Mouse (Mus musculus) spleen, adult 2 months (tissue): ENCODE measurements around the gene Dlgap3. TPM values are rescaled to one million over a fixed set of nuclear protein-coding genes. Genes with fewer than 3 reads are reported as not detected.

ENCODE experiments used
- DNase-seq, 2 experiments: peaks; one replicate each; pipeline versions ENCODE4 v3.0.0 to v3.0.0-alpha.2; 2012 to 2021; ENCODE audit warnings: low spot score in 2 of 2, low read depth in 1 of 2
- H3K27ac ChIP-seq: fragments of 200-500 bp; 2 replicates; pipeline ENCODE4 v1.5.1; 2012; ENCODE audit warnings: low read length, inconsistent platforms; ENCODE audit not compliant: insufficient read depth
- H3K27me3 ChIP-seq: fragments of 200-500 bp; 2 replicates; pipeline ENCODE4 v1.6.1; 2012; ENCODE audit warnings: mild to moderate bottlenecking, moderate library complexity, low read length, inconsistent platforms; ENCODE audit not compliant: control insufficient read depth, insufficient read depth
- H3K36me3 ChIP-seq: fragments of 200-500 bp; 2 replicates; pipeline ENCODE4 v1.6.1; 2012; ENCODE audit warnings: mild to moderate bottlenecking, low read length, inconsistent platforms; ENCODE audit not compliant: control insufficient read depth, insufficient read depth
- H3K4me1 ChIP-seq: fragments of 200-500 bp; 2 replicates; pipeline ENCODE4 v1.6.1; 2011; ENCODE audit warnings: inconsistent platforms; ENCODE audit not compliant: control insufficient read depth, insufficient read depth, insufficient read length
- H3K4me3 ChIP-seq: fragments of 200-500 bp; 2 replicates; pipeline ENCODE4 v1.5.1; 2011; ENCODE audit warnings: mild to moderate bottlenecking, inconsistent platforms; ENCODE audit not compliant: insufficient read depth, insufficient read length; ENCODE audit errors: extremely low read depth
- CTCF ChIP-seq: fragments of 200-500 bp; IDR thresholded peaks from 2 replicates; pipeline ENCODE4 v1.5.1; 2011; ENCODE audit warnings: mild to moderate bottlenecking, inconsistent platforms; ENCODE audit not compliant: insufficient read depth, insufficient read length, insufficient replicate concordance; ENCODE audit errors: extremely low read depth
- POLR2A ChIP-seq: fragments of 200-500 bp; IDR thresholded peaks from 2 replicates; pipeline ENCODE4 v1.6.1; 2011; ENCODE audit warnings: low read depth, low read length, inconsistent platforms
- WGBS: fragments of 180-500 bp; shearing (Covaris S2); methylation state at CpG from one replicate; pipeline ENCODE4 v1.1.7; 2018; 5-methylcytosine and 5-hydroxymethylcytosine counted together
- polyA plus RNA-seq: library from polyadenylated mRNA; depleted of rRNA; stranded (reverse); fragments of >200 nt; gene quantifications from 2 replicates; pipeline ENCODE4 v1.2.3, GENCODE M21; 2012

Gene Dlgap3
- polyA plus RNA-seq, 1 experiment = 0.85 TPM

DNA sequence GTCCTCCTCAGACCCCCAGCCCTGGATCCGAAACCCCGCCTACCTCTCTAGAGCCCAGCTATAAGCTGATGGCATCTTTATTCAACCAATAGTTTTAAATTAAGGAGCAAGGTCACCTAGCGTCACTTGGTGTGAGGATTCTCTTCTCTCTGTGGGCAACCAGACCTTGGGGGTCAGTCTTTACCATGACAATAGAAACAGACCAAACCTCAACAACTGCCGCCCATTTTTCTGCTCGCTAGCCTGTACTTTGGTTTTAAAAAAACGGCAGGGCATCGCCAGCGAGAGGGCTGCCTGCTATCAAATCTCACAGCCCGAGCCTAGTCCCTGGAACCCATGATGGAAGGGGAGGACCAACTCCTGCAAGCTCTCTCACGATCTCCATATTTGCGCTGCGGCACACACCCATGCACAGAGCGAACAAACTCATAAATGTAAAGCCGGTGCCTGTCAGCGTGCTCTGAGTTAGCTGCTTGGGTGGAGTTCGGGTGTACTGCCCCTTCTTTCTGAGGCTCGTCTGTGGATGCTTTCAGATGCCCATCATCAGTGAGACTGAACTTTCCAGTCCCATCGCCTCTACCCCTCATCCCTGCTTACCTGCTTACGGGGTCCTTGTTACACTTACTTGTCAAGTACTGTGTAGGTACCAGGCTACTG is 55.6 kb downstream of the Dlgap3 start:
- Histone ChIP-seq H3K4me3 (no peak overlapping the region), H3K27me3 (peaks cover 4% of the 10 kb centered on the region; the same call in 1 of the 2 replicates), H3K36me3 (no peaks in the 10 kb centered on the region), H3K27ac (no peak overlapping the region), H3K4me1 (no peaks in the 10 kb centered on the region)
- no peak for DNase-seq
- no peak for TF ChIP-seq POLR2A
- TF ChIP-seq CTCF = no peak
- WGBS = 24% methylated on average over 19 of the region's 19 CpGs

DNA sequence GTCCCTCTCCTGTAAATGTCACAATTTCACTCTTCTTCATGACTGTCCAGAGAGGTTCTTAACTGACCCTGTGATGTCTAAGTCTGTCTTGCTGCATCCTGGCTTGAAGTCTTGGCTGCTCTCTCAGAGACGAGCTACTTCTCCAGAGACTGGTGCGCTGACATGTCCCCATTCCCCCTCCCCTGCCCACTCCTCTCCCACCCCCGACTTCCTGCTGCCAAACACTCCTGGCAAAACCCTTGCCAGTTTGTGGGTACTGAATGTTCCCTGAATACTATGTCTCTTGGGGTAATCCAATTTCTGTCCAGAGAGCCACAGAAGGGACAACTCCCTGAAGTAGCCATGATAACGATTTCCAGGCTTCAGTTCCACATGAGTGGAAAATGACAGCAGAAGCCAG is 57.1 kb downstream of the Dlgap3 start:
- WGBS = 45% methylated on average over 4 of the region's 4 CpGs
- TF ChIP-seq CTCF (no peak), POLR2A (no peak)
- no peak overlapping the region for H3K4me3 ChIP-seq
- peaks cover 4% of the 10 kb centered on the region; the same call in 1 of the 2 replicates for H3K27me3 ChIP-seq
- no peak for DNase-seq
- no peak overlapping the region for H3K27ac ChIP-seq
- H3K4me1 ChIP-seq = no peaks in the 10 kb centered on the region
- H3K36me3 ChIP-seq = no peaks in the 10 kb centered on the region

DNA sequence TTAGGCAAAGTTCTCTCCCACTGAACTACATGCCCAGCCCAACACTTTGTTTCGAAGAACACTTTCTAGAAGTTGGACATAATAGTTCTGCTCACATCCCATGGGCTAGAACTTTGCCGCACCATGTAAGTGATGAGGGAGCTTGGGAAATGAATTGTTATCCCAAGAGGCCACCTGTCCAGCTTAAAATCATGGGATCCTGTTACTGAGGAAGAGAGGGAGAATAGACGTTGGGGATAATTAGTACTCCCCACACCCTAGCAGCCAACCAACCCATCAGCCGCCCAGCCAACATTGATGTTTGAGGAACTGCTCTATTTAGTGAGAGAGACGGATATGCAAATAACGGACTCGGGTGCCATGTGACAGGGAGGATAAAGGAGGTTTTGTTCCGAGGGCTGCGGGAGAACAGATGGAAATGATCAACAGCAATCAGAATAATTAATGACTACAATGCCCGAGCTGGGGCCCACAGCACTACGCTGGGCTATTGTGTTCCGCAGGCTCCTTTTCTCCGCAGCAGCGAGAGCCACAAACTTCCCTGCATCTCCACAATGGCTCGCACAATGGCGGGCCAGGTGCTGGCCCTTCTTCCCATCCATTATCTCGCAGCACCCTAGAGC is 58.2 kb downstream of the Dlgap3 start:
- Histone ChIP-seq H3K4me1 (no peaks in the 10 kb centered on the region), H3K36me3 (no peaks in the 10 kb centered on the region), H3K27ac (no peak overlapping the region), H3K4me3 (no peak overlapping the region), H3K27me3 (peaks cover 4% of the 10 kb centered on the region; the same call in 1 of the 2 replicates)
- 34% methylated on average over 17 of the region's 17 CpGs for WGBS
- no peak for DNase-seq
- no peak for TF ChIP-seq CTCF
- TF ChIP-seq POLR2A = no peak

DNA sequence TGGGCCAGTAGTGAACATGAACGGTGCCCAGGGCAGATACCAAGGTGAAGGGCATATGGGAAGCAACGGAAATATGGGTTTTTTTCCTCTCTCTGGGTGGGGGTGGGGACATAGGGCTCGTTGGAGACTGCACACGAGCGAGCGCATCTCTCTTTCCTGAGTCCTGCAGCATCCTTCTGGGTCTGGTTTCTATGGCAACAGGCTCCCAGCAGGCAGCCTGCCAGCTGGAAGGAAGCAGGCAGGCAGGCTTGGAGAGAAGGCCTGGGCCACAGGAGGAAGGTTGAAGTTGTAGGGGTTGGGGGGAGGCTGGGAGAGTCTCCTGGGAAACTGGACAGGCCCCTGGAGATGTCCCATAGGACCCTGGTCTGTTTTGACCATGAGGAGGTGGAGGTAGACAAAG is 63.0 kb downstream of the Dlgap3 start:
- Histone ChIP-seq H3K4me1 (peaks cover 5% of the 10 kb centered on the region; the same call in 1 of the 2 replicates), H3K27ac (no peak overlapping the region), H3K4me3 (no peak overlapping the region), H3K36me3 (no peaks in the 10 kb centered on the region), H3K27me3 (no peaks in the 10 kb centered on the region)
- DNase-seq = no peak
- WGBS = 56% methylated on average over 6 of the region's 6 CpGs
- no peak for TF ChIP-seq CTCF
- no peak for TF ChIP-seq POLR2A

DNA sequence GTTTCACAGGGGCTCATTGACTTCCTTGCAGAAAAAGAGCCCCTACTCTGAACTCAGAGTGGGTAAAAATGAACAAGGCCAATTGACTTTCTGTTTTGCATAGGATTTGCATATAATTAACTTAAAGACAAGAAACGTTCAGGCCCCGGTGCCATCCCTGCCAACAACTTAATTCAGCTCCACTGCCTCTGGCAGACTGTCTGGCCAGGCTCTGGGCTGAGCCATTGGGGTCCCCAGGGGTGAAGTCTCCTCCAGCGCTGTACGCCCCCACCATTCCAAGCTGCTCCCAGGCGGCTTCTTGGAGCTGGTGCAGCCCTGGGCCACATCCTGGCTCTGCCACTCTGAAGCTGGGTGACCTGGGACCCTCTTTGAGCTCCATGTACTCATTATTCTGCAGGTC is 63.5 kb downstream of the Dlgap3 start:
- Histone ChIP-seq H3K27me3 (no peaks in the 10 kb centered on the region), H3K4me1 (peaks cover 5% of the 10 kb centered on the region; the same call in 1 of the 2 replicates), H3K36me3 (no peaks in the 10 kb centered on the region), H3K27ac (no peak overlapping the region), H3K4me3 (no peak overlapping the region)
- 68% methylated on average over 5 of the region's 5 CpGs for WGBS
- no peak for TF ChIP-seq CTCF
- no peak for TF ChIP-seq POLR2A
- DNase-seq = no peak

DNA sequence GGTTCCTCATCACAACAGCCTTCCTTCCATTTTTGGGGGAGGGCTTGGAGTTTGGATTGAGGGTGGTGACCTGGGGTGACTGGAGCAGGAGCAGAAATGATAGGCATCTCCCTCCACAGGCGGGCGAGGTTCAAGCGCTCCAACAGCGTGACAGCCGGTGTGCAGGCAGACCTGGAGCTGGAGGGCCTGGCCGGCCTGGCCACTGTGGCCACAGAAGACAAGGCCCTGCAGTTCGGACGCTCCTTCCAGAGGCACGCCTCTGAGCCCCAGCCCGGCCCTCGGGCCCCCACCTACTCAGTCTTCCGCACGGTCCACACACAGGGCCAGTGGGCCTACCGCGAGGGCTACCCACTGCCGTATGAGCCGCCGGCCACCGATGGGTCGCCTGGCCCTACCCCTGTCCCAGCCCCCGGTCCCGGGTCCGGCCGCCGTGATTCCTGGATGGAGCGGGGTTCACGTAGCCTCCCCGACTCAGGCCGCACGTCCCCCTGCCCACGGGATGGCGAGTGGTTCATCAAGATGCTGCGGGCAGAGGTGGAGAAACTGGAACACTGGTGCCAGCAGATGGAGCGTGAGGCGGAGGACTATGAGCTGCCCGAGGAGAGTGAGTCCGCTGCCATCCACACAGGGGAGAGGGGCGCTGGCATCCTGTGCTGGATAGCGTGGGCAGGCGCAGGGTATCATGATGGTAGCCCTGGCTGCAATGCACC is 64.6 kb downstream of the Dlgap3 start:
- H3K4me3 ChIP-seq = no peak overlapping the region
- 90% methylated on average over 40 of the region's 40 CpGs for WGBS
- no peak overlapping the region for H3K27ac ChIP-seq
- TF ChIP-seq CTCF = no peak
- DNase-seq = no peak
- no peaks in the 10 kb centered on the region for H3K27me3 ChIP-seq
- H3K4me1 ChIP-seq = peaks cover 5% of the 10 kb centered on the region; the same call in 1 of the 2 replicates
- H3K36me3 ChIP-seq = no peaks in the 10 kb centered on the region
